Mouse (Mus musculus) ES-Bruce4 (cell line): ENCODE measurements at regions not wholly inside any gene's neighbourhood (a gene's known extent, or its start where the extent isn't known, plus 50 kb on each side); places are given as distances from the start of the nearest gene placed in this dataset.

Experiments
- CTCF ChIP-seq: IDR thresholded peaks from one replicate; pipeline ENCODE4 v1.8.1; 2011; ENCODE audit warnings: low read depth, low read length
- EP300 ChIP-seq: IDR thresholded peaks from 2 replicates; pipeline ENCODE4 v1.6.1; 2011; ENCODE audit warnings: low read depth, low read length; ENCODE audit not compliant: insufficient read depth
- POLR2A ChIP-seq: IDR thresholded peaks from one replicate; pipeline ENCODE4 v1.8.1; 2011; ENCODE audit warnings: low read length; ENCODE audit not compliant: insufficient read depth

GRCm38 (mm10) chr1:133541996-133542775 lies 67.9 kb downstream of the Snrpe start:
- no peak for TF ChIP-seq EP300
- no peak for TF ChIP-seq POLR2A
- no peak for TF ChIP-seq CTCF
